Mouse (Mus musculus): ENCODE data around the gene Creb5. TPM values are rescaled to one million over a fixed set of nuclear protein-coding genes. Genes with fewer than 3 reads are reported as not detected.
A peak's percentile ranks its signal among the peaks of the same experiment; 100 is the strongest.

Creb5 gene
- polyA plus RNA-seq, 1 experiment from 2014 or later = 38.9 TPM

DNA sequence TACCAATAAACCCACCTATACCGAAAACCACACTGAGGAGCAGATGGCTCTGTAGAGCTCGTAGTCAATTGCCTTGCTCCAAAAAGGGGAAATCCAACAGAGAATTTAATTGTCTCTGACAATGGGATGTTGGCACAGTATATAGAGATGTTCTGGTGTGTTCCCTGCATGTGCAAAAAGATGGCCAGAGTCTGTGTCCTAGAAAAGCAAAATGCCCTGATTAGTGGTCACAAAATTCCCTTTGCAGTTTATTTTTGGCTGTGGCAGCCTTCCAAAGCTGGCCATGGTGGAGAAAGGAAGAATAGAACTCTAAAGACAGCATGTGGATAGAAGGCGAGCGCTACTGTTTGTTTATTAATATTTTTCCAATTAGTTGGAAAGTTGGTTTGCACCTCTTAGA lies 250.5 kb downstream of the Creb5 start:
- no peaks in the 10 kb centered on the region for H3K27me3 ChIP-seq
- H3K4me2 ChIP-seq = no peak overlapping the region
- WGBS = 92% methylated on average over 4 of the region's 4 CpGs
- H3K4me1 ChIP-seq = no peaks in the 10 kb centered on the region
- H3K27ac ChIP-seq = no peak overlapping the region
- H3K9me3 ChIP-seq = no peaks in the 10 kb centered on the region
- H3K9ac ChIP-seq = no peak overlapping the region
- no peak for ATAC-seq (ENCODE audit: low FRiP score)
- H3K4me3 ChIP-seq (replicated peaks) = no peak overlapping the region
- no peaks in the 10 kb centered on the region for H3K36me3 ChIP-seq (replicated peaks)

DNA sequence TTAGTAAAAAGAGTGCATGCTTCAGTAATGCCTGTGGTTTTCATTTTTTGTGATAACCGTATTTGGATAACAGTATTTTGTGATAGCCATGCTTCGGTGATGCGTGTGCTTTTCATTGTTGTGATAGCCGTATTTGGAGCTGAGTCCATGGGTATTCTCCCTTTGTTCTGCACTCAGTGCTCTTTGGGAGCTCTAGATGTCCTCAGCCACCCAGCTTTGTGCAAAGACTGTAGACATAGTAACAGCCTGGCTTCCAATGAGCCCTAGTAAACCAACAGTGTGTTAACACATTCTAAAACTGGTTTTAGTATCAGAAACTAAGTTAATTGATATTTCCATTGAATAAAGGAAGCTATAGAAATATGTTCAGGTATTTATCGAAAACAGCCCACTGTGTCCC lies 254.7 kb downstream of the Creb5 start:
- H3K9me3 ChIP-seq = no peaks in the 10 kb centered on the region
- no peaks in the 10 kb centered on the region for H3K36me3 ChIP-seq (replicated peaks)
- ATAC-seq (ENCODE audit: low FRiP score) = no peak
- H3K4me1 ChIP-seq = peaks cover 12% of the 10 kb centered on the region
- 86% methylated on average over 5 of the region's 5 CpGs for WGBS
- no peak overlapping the region for H3K4me3 ChIP-seq (replicated peaks)
- no peak overlapping the region for H3K27ac ChIP-seq
- no peak overlapping the region for H3K4me2 ChIP-seq
- H3K9ac ChIP-seq = no peak overlapping the region
- H3K27me3 ChIP-seq = no peaks in the 10 kb centered on the region

DNA sequence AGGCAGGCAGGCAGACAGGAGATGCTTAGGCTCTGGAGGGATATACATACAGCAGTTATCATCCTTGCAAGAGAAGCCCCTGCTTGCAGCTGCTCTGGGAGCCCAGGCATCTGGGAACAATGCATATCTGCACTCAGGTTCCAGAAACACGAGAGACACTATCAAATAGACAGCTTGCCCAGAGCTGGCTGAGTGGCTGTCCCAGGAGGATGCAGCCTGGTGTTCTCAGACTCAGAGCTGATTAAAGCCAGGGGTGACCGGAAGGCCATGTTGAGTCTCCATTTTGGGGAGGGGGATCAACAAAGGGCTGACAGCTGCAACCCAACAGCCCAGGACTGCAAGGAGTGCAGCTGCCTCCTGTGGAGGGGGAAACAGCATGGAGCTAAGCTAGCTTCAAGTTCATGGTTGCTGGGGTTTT lies 258.4 kb downstream of the Creb5 start:
- ATAC-seq (ENCODE audit: low FRiP score) = peak; percentile 79
- Histone ChIP-seq H3K4me2 (no peak overlapping the region), H3K4me1 (peaks cover 27% of the 10 kb centered on the region), H3K9ac (no peak overlapping the region), H3K4me3 (replicated peaks) (no peak overlapping the region), H3K9me3 (no peaks in the 10 kb centered on the region), H3K27me3 (0 out of 2 replicates have a peak, but pooled peaks cover 3% of the 10 kb centered on the region), H3K27ac (peak overlapping the region; percentile 72), H3K36me3 (replicated peaks) (no peaks in the 10 kb centered on the region)
- 8% methylated on average over 2 of the region's 2 CpGs for WGBS

DNA sequence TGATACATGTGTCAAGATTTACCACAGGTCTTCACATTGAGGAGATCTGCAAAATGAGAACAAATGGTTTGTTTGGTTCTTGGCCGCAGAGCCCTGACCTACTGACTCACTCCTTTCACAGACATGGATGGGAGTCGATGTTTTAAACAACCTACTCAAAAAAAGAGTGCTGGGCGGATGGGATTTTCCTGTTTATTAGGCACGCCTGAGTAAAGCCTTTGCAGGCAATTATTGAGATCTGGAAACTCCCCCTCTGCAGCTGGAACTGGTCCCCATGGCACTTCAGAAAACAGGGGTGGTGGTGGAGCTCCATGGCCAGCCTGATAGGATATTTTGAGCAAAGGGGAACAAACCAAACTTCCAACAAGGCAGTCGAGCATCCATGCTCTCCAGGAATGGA lies 258.9 kb downstream of the Creb5 start:
- H3K27ac ChIP-seq = peak overlapping the region; percentile 72; the same call in 1 of the 2 replicates
- H3K4me3 ChIP-seq (replicated peaks) = no peak overlapping the region
- H3K27me3 ChIP-seq = 0 out of 2 replicates have a peak, but pooled peaks cover 3% of the 10 kb centered on the region
- H3K9ac ChIP-seq = no peak overlapping the region
- H3K4me1 ChIP-seq = peaks cover 27% of the 10 kb centered on the region
- no peak overlapping the region for H3K4me2 ChIP-seq
- peak; percentile 36; the same call in 1 of the 2 replicates for ATAC-seq (ENCODE audit: low FRiP score)
- H3K9me3 ChIP-seq = no peaks in the 10 kb centered on the region
- WGBS = 10% methylated on average over 5 of the region's 5 CpGs
- no peaks in the 10 kb centered on the region for H3K36me3 ChIP-seq (replicated peaks)

DNA sequence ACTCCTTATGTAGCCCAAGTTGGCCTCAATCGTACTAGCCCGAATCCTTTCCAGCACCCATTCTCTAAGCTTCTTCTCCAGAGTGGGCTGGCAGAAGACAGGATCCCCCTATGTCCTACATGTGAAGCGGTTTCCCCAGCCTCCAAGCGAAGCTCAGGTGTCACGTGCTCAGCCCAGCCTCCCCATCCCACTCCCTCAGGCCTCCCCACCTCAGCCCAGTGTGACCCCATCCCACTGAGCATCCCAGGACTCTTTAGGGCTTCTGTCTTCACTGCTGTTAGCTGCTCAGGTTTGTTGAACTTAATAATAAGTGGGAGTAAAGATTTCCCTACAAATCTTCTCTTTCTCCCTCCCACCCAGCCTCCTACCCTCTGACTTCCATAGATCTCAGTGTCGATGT lies 261.2 kb downstream of the Creb5 start:
- H3K27ac ChIP-seq = no peak overlapping the region
- H3K4me2 ChIP-seq = no peak overlapping the region
- H3K27me3 ChIP-seq = 0 out of 2 replicates have a peak, but pooled peaks cover 3% of the 10 kb centered on the region
- H3K36me3 ChIP-seq (replicated peaks) = no peaks in the 10 kb centered on the region
- 63% methylated on average over 6 of the region's 6 CpGs for WGBS
- no peak for ATAC-seq (ENCODE audit: low FRiP score)
- no peaks in the 10 kb centered on the region for H3K9me3 ChIP-seq
- no peak overlapping the region for H3K9ac ChIP-seq
- H3K4me1 ChIP-seq = peaks cover 27% of the 10 kb centered on the region
- H3K4me3 ChIP-seq (replicated peaks) = no peak overlapping the region

DNA sequence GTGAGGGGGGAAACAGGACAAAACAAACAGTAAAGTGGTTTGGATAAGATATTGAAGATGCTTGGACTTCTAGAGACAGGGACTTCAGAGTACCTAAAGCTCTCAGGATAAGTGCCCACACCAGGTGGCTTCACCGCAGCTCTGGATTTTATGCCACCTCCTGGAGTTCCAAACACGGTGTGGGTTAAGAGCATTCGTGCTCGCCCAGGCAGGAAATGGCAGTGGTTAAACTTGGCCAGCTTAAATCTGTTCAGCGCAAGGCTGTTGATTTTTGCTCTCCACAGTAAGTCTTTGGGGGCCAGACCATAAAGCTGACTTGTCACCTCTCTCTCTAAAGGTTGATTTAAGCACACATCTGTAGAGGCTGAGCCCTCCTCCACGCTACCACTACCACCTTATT lies 262.3 kb downstream of the Creb5 start:
- no peak overlapping the region for H3K4me2 ChIP-seq
- 48% methylated on average over 6 of the region's 6 CpGs for WGBS
- 0 out of 2 replicates have a peak, but pooled peaks cover 3% of the 10 kb centered on the region for H3K27me3 ChIP-seq
- no peak overlapping the region for H3K9ac ChIP-seq
- no peak overlapping the region for H3K27ac ChIP-seq
- no peak for ATAC-seq (ENCODE audit: low FRiP score)
- H3K9me3 ChIP-seq = no peaks in the 10 kb centered on the region
- H3K4me1 ChIP-seq = peaks cover 27% of the 10 kb centered on the region
- H3K4me3 ChIP-seq (replicated peaks) = no peak overlapping the region
- H3K36me3 ChIP-seq (replicated peaks) = no peaks in the 10 kb centered on the region

DNA sequence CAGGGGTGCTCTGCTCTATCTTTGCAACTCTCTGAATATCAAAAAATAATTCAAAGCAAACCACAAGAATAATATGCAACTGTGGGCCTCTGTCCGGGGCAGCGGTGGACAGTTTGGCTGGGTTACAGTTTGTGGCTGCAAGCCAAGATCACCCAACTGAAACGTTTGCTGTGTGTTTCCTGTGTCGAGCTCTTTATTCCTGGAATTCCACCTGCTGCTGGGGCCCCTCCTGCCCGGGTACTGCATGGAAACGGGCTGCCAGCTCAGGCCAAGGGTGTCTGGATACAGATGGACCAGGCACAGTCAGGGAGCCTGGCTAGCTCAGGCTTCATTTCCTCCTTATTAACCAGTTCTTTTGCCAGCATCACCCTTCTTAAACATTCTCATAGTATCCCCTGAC lies 269.0 kb downstream of the Creb5 start:
- Histone ChIP-seq H3K9ac (no peak overlapping the region), H3K4me3 (replicated peaks) (no peak overlapping the region), H3K36me3 (replicated peaks) (no peaks in the 10 kb centered on the region), H3K27me3 (no peaks in the 10 kb centered on the region), H3K4me1 (peaks cover 9% of the 10 kb centered on the region), H3K4me2 (no peak overlapping the region), H3K27ac (no peak overlapping the region), H3K9me3 (no peaks in the 10 kb centered on the region)
- 48% methylated on average over 6 of the region's 6 CpGs for WGBS
- ATAC-seq (ENCODE audit: low FRiP score) = no peak

DNA sequence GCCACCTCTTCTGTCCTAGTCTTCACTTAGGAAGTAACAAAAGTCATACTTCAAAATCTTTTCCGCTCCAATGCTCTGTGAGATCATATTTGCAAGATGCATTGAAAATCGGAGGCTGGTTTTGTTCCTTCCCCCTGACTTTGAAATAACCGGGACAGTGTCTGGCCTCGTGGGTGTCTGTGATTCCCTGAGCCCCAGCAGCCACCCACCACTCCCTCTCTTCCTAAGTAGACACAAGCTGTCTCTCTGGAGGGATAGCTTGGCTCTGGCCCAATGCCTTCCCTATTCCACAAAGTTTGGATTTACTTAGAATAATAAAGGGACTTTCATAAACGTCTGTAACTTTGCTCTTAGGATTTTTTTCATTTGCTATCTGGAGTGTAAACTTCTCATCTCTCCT lies 273.9 kb downstream of the Creb5 start:
- ATAC-seq (ENCODE audit: low FRiP score) = no peak
- no peaks in the 10 kb centered on the region for H3K27me3 ChIP-seq
- no peaks in the 10 kb centered on the region for H3K36me3 ChIP-seq (replicated peaks)
- 74% methylated on average over 5 of the region's 5 CpGs for WGBS
- no peak overlapping the region for H3K9ac ChIP-seq
- H3K4me2 ChIP-seq = no peak overlapping the region
- no peak overlapping the region for H3K27ac ChIP-seq
- H3K9me3 ChIP-seq = no peaks in the 10 kb centered on the region
- no peak overlapping the region for H3K4me3 ChIP-seq (replicated peaks)
- H3K4me1 ChIP-seq = peaks cover 12% of the 10 kb centered on the region

DNA sequence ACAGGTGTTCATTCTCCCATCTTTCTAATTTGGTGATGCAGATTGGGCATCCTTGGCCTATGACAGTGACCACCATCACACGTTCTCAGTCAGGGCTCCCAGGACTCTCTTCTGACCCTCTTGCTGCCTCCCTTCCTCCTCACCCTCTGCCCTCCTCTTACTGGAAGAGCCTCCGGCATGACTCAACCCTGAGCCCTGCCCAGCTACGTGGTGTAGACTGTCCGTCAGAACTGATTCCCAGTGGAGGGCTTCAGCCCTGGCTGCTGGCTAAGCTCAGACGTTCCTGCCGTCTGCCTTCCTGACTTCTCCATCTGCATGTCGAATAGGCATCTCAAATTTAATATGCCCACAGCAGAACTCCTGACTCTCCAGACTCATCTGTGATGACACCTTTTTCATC lies 275.5 kb downstream of the Creb5 start:
- Histone ChIP-seq H3K4me3 (replicated peaks) (no peak overlapping the region), H3K36me3 (replicated peaks) (no peaks in the 10 kb centered on the region), H3K9ac (no peak overlapping the region), H3K9me3 (no peaks in the 10 kb centered on the region), H3K4me2 (no peak overlapping the region), H3K4me1 (peaks cover 7% of the 10 kb centered on the region), H3K27ac (no peak overlapping the region), H3K27me3 (no peaks in the 10 kb centered on the region)
- WGBS = 81% methylated on average over 7 of the region's 7 CpGs
- no peak for ATAC-seq (ENCODE audit: low FRiP score)

DNA sequence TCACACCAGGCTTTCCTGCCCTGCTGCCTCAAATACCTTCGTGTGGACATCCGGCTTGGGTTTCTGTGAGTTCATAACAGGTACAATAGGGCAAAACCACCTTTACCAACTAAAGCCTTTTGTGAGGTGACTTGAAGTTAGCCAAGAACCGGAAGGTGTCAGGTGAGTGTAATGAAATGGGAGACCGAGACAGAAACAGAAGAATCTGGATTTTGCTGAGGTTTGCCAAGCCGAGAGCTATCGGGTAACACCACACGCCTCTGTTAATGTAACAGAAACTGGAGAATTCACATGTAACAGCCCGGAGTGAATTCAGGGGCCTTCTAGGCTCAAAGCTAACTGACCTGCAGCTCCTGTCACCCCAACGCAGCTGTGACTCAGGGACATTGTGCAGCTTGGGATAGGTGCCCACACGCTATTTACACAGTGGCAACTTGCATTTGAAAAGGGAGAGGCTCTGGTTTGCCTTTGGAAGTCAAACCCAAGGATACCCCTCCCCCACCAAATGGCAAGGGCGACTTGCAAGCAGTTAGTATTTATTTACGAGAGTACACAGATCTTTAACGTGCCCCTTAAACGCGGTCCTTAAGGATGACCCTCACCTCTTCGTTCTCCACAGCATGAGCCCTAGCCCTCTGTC lies 276.6 kb downstream of the Creb5 start:
- ATAC-seq (ENCODE audit: low FRiP score) = no peak
- WGBS = 83% methylated on average over 16 of the region's 16 CpGs
- H3K4me3 ChIP-seq (replicated peaks) = no peak overlapping the region

DNA sequence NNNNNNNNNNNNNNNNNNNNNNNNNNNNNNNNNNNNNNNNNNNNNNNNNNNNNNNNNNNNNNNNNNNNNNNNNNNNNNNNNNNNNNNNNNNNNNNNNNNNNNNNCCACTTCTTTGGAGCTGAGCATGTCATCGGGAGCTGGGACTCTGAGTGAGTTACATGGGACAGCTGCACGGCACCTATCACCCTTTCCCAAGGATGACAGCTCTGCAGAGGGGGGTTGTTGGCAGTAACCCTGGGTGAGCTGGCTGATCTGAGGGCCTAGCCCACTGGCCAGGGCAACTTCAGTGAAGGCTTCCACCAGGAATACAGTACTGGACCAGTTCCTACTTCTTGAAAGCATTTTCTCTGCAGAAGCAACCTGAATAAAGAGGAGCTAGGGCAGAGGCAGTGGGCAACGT lies 282.4 kb downstream of the Creb5 start:
- H3K4me3 ChIP-seq (replicated peaks) = no peak overlapping the region
- ATAC-seq (ENCODE audit: low FRiP score) = no peak
- H3K36me3 ChIP-seq (replicated peaks) = no peaks in the 10 kb centered on the region

More for the DNA sequence above, 276.6 kb downstream of the Creb5 start:
- Histone ChIP-seq H3K4me2 (no peak overlapping the region), H3K4me1 (peaks cover 8% of the 10 kb centered on the region), H3K27me3 (no peaks in the 10 kb centered on the region), H3K36me3 (replicated peaks) (no peaks in the 10 kb centered on the region), H3K9ac (no peak overlapping the region), H3K9me3 (no peaks in the 10 kb centered on the region), H3K27ac (0 out of 2 replicates have a peak overlapping the region, but pooled peaks have one; percentile 3)

DNA sequence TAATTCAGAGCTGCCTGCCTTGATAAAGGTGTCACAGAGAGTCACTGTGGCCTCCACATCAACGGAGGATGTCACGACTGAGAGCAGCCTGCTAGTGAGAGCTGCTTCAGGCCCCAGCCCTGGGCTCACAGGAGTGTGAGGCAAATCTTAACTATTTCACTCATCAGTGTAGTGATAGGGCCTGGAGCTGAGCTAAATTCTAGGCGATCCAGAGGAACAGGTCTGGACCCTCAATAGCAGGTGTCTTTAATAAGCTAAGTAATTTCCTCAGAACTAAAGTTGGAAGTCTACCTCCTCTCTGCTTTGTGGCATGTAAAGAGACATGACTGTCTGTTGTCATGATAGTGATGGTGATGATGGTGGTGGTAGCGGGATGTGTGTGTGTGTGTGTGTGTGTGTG lies 283.8 kb downstream of the Creb5 start:
- H3K4me1 ChIP-seq = peaks cover 43% of the 10 kb centered on the region
- H3K9me3 ChIP-seq = no peaks in the 10 kb centered on the region
- no peak for ATAC-seq (ENCODE audit: low FRiP score)
- no peaks in the 10 kb centered on the region for H3K36me3 ChIP-seq (replicated peaks)
- H3K27me3 ChIP-seq = no peaks in the 10 kb centered on the region
- H3K27ac ChIP-seq = no peak overlapping the region
- H3K4me2 ChIP-seq = no peak overlapping the region
- no peak overlapping the region for H3K9ac ChIP-seq
- WGBS = 83% methylated on average over 4 of the region's 4 CpGs
- H3K4me3 ChIP-seq (replicated peaks) = no peak overlapping the region

More for the DNA sequence above, 282.4 kb downstream of the Creb5 start:
- no peak overlapping the region for H3K4me2 ChIP-seq
- 0 out of 2 replicates have a peak overlapping the region, but pooled peaks have one; percentile 8 for H3K27ac ChIP-seq
- no peak overlapping the region for H3K9ac ChIP-seq
- H3K27me3 ChIP-seq = no peaks in the 10 kb centered on the region
- 48% methylated on average over 3 of the region's 3 CpGs for WGBS
- peaks cover 33% of the 10 kb centered on the region for H3K4me1 ChIP-seq
- H3K9me3 ChIP-seq = no peaks in the 10 kb centered on the region

DNA sequence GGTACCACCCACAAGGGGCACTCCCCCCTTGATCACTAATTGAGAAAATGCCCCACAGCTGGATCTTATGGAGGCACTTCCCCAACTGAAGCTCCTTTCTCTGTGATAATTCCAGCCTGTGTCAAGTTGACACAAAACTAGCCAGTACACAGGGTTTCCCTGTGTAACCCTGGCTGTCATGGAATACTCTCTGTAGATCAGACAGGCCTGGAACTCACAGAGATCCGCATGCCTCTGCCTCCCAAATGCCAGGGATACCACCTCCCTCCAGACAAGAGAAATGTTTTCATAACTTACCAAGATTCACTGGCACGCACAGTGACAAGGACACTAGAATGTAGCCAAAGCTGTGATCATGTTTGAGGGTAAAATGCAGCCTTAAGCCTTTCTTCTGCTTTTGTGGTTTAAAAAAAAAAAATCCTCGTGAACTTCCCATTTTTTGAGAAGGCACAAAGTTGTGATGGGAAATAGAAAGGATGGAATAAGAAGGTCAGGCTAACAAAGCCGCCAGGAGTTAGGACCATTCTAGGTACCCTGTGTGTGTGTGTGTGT lies 284.6 kb downstream of the Creb5 start:
- Histone ChIP-seq H3K36me3 (replicated peaks) (no peaks in the 10 kb centered on the region), H3K4me1 (peaks cover 43% of the 10 kb centered on the region), H3K27me3 (no peaks in the 10 kb centered on the region), H3K4me3 (replicated peaks) (no peak overlapping the region), H3K9ac (no peak overlapping the region), H3K27ac (0 out of 2 replicates have a peak overlapping the region, but pooled peaks have one; percentile 93), H3K4me2 (no peak overlapping the region), H3K9me3 (no peaks in the 10 kb centered on the region)
- ATAC-seq (ENCODE audit: low FRiP score) = no peak
- WGBS = 83% methylated on average over 4 of the region's 4 CpGs

All from forebrain, embryonic 12.5 days (tissue).